Mouse (Mus musculus): ENCODE results near the gene Zbtb16. TPM values are rescaled to one million over a fixed set of nuclear protein-coding genes. Genes with fewer than 3 reads are reported as not detected.

Gene Zbtb16
- polyA plus RNA-seq, 1 experiment, result 0.02 TPM

GRCm38 (mm10) chr9:48798044-48798443, 38.0 kb downstream of the Zbtb16 start:
- Histone ChIP-seq H3K9me3 (ENCODE audit: control insufficient read depth, low read length) (no peaks in the 10 kb centered on the region), H3K27me3 (ENCODE audit: control insufficient read depth) (peaks cover 6% of the 10 kb centered on the region; the same call in 1 of the 2 replicates), H3K36me3 (ENCODE audit: control insufficient read depth) (no peaks in the 10 kb centered on the region), H3K4me1 (ENCODE audit: control insufficient read depth) (peaks cover 29% of the 10 kb centered on the region), H3K4me3 (replicated peaks) (no peak overlapping the region)
- no peak for TF ChIP-seq TAL1 (IDR thresholded peaks at IDR 0.05; ENCODE audit: low read length)
- TF ChIP-seq GATA1 (IDR thresholded peaks at IDR 0.05; ENCODE audit: low read length), result no peak

GRCm38 (mm10) chr9:48796267-48796822, 39.7 kb downstream of the Zbtb16 start:
- Histone ChIP-seq H3K36me3 (ENCODE audit: control insufficient read depth) (no peaks in the 10 kb centered on the region), H3K4me1 (ENCODE audit: control insufficient read depth) (peaks cover 35% of the 10 kb centered on the region), H3K27me3 (ENCODE audit: control insufficient read depth) (peaks cover 9% of the 10 kb centered on the region; the same call in 1 of the 2 replicates), H3K4me3 (replicated peaks) (no peak overlapping the region), H3K9me3 (ENCODE audit: control insufficient read depth, low read length) (no peaks in the 10 kb centered on the region)
- TF ChIP-seq TAL1 (IDR thresholded peaks at IDR 0.05; ENCODE audit: low read length), result no peak

DNA sequence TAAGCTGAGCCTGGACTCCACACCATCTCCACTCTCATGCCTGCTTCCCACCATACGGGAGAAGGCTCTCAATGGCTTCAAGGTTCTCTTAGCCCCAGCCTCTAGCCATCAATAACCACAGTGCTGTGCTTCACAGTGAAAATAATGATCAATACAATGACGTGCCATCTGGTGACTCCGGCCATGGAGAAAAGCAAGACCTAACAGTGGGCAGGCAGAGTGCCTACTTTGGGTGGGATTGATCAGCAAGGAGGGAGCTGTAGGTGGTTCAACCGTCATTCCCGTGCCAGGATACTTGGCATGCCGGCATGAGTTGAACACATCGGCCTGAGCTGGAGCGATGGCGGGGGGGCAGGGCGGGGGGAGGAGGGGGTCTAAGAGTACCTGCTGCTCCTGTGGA, 40.3 kb downstream of the Zbtb16 start:
- Histone ChIP-seq H3K36me3 (ENCODE audit: control insufficient read depth) (no peaks in the 10 kb centered on the region), H3K27me3 (ENCODE audit: control insufficient read depth) (peaks cover 9% of the 10 kb centered on the region; the same call in 1 of the 2 replicates), H3K9me3 (ENCODE audit: control insufficient read depth, low read length) (no peaks in the 10 kb centered on the region), H3K4me3 (replicated peaks) (no peak overlapping the region), H3K4me1 (ENCODE audit: control insufficient read depth) (peaks cover 33% of the 10 kb centered on the region)
- no peak for TF ChIP-seq GATA1 (IDR thresholded peaks at IDR 0.05; ENCODE audit: low read length)

DNA sequence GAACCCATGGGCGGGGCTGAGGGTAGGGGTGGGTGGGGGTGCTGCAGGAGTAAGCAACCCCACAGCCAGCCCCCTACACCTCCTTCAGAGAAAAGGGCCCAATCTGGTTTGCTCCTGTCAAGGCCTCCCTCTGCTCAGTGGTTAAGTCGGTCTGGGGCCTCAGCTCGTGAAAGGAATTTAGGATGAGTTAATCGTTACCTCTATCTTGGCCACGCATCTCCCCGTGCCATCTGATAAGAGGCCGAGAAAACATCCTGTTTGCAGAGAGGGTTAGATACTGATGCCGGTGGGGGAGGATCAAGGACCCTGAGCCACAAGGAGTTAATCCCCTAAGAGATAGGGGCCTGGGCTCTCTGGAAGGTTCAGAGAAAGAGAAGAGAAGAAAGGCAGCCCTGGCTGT, 40.9 kb downstream of the Zbtb16 start:
- Histone ChIP-seq H3K4me1 (ENCODE audit: control insufficient read depth) (peaks cover 30% of the 10 kb centered on the region), H3K9me3 (ENCODE audit: control insufficient read depth, low read length) (no peaks in the 10 kb centered on the region), H3K36me3 (ENCODE audit: control insufficient read depth) (no peaks in the 10 kb centered on the region), H3K27me3 (ENCODE audit: control insufficient read depth) (peaks cover 9% of the 10 kb centered on the region; the same call in 1 of the 2 replicates), H3K4me3 (replicated peaks) (no peak overlapping the region)
- no peak for TF ChIP-seq GATA1 (IDR thresholded peaks at IDR 0.05; ENCODE audit: low read length)
- no peak for TF ChIP-seq TAL1 (IDR thresholded peaks at IDR 0.05; ENCODE audit: low read length)

DNA sequence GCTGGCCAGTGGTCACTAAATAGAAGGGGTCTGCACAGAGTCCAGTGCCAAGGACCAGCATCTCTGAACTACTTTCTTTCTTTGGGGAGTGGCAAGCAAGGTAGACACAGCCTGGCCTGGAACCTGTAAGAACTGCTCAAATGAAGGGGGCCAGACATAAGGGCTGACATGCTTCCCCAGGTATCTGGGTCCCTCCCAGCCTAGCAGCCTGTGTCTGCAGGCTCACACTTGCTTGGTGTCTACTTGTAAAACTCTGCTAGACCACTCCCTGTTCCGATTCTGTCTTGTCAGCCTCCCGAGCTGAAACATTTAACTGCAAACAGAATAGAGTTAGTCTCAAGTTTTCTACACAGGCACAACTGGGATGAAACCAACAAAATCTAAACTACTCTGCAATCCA, 41.6 kb downstream of the Zbtb16 start:
- no peak overlapping the region for H3K4me3 ChIP-seq (replicated peaks)
- H3K27me3 ChIP-seq (ENCODE audit: control insufficient read depth), result peaks cover 9% of the 10 kb centered on the region; the same call in 1 of the 2 replicates
- no peaks in the 10 kb centered on the region for H3K9me3 ChIP-seq (ENCODE audit: control insufficient read depth, low read length)
- H3K4me1 ChIP-seq (ENCODE audit: control insufficient read depth), result peaks cover 30% of the 10 kb centered on the region
- TF ChIP-seq GATA1 (IDR thresholded peaks at IDR 0.05; ENCODE audit: low read length) (no peak), TAL1 (IDR thresholded peaks at IDR 0.05; ENCODE audit: low read length) (no peak)
- H3K36me3 ChIP-seq (ENCODE audit: control insufficient read depth), result no peaks in the 10 kb centered on the region

GRCm38 (mm10) chr9:48793638-48794188, 42.3 kb downstream of the Zbtb16 start:
- H3K27me3 ChIP-seq (ENCODE audit: control insufficient read depth), result peaks cover 9% of the 10 kb centered on the region; the same call in 1 of the 2 replicates
- no peak for TF ChIP-seq GATA1 (IDR thresholded peaks at IDR 0.05; ENCODE audit: low read length)
- no peak for TF ChIP-seq TAL1 (IDR thresholded peaks at IDR 0.05; ENCODE audit: low read length)
- no peaks in the 10 kb centered on the region for H3K9me3 ChIP-seq (ENCODE audit: control insufficient read depth, low read length)
- peaks cover 30% of the 10 kb centered on the region for H3K4me1 ChIP-seq (ENCODE audit: control insufficient read depth)
- no peaks in the 10 kb centered on the region for H3K36me3 ChIP-seq (ENCODE audit: control insufficient read depth)
- no peak overlapping the region for H3K4me3 ChIP-seq (replicated peaks)

DNA sequence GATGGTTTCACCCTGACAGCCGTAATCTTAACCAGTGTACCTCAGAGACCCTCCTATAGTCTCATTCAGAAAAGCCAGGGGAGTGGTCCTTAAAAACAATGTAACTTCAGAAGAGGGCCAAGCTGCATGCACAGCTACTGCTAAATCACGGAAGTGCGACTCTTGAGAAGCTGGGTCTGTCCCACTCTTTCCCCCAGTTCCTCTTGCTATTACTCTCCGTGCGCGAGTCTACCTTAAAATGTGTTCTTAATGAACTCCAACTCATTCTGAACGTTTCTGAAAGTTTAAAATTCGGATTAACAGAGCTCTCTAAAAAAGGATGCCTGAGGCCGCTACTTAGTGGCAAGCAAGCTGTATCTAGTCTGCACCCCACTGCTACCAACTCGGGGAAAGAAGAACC, 45.4 kb downstream of the Zbtb16 start:
- TF ChIP-seq GATA1 (IDR thresholded peaks at IDR 0.05; ENCODE audit: low read length), result no peak
- no peak for TF ChIP-seq TAL1 (IDR thresholded peaks at IDR 0.05; ENCODE audit: low read length)
- Histone ChIP-seq H3K4me3 (replicated peaks) (no peak overlapping the region), H3K9me3 (ENCODE audit: control insufficient read depth, low read length) (no peaks in the 10 kb centered on the region), H3K36me3 (ENCODE audit: control insufficient read depth) (no peaks in the 10 kb centered on the region), H3K27me3 (ENCODE audit: control insufficient read depth) (peaks cover 3% of the 10 kb centered on the region; the same call in 1 of the 2 replicates), H3K4me1 (ENCODE audit: control insufficient read depth) (peaks cover 26% of the 10 kb centered on the region)

GRCm38 (mm10) chr9:48787906-48788410, 48.1 kb downstream of the Zbtb16 start:
- Histone ChIP-seq H3K27me3 (ENCODE audit: control insufficient read depth) (peaks cover 3% of the 10 kb centered on the region; the same call in 1 of the 2 replicates), H3K36me3 (ENCODE audit: control insufficient read depth) (no peaks in the 10 kb centered on the region), H3K9me3 (ENCODE audit: control insufficient read depth, low read length) (no peaks in the 10 kb centered on the region), H3K4me1 (ENCODE audit: control insufficient read depth) (peaks cover 6% of the 10 kb centered on the region), H3K4me3 (replicated peaks) (no peak overlapping the region)
- TF ChIP-seq TAL1 (IDR thresholded peaks at IDR 0.05; ENCODE audit: low read length) (no peak), GATA1 (IDR thresholded peaks at IDR 0.05; ENCODE audit: low read length) (no peak)

DNA sequence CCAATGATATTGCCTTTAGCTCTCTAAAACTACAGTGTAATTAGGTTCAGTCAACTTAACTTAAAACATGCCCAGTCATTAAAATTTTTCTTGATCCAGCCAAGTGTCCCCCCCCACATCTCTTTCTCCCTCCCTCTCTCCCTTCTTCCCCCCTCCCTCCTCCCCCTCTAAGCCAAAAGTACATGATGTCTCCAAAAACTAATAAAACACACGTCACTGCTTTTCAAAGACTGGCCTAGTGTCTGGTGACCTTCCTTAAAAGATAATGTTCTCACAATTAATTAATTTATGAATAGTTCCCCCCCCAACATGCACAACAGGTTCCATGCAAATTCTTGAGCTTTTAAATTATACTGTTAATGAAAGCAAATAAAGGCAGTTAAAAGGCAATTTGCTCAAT, 48.7 kb downstream of the Zbtb16 start:
- no peak for TF ChIP-seq GATA1 (IDR thresholded peaks at IDR 0.05; ENCODE audit: low read length)
- TF ChIP-seq TAL1 (IDR thresholded peaks at IDR 0.05; ENCODE audit: low read length), result no peak
- Histone ChIP-seq H3K9me3 (ENCODE audit: control insufficient read depth, low read length) (no peaks in the 10 kb centered on the region), H3K27me3 (ENCODE audit: control insufficient read depth) (peaks cover 1% of the 10 kb centered on the region; the same call in 1 of the 2 replicates), H3K4me3 (replicated peaks) (no peak overlapping the region), H3K36me3 (ENCODE audit: control insufficient read depth) (no peaks in the 10 kb centered on the region), H3K4me1 (ENCODE audit: control insufficient read depth) (peaks cover under 1% of the 10 kb centered on the region; the same call in 1 of the 2 replicates)
